Mouse (Mus musculus) MEL (cell line): ENCODE measurements at regions not wholly inside any gene's neighbourhood (a gene's known extent, or its start where the extent isn't known, plus 50 kb on each side); places are given as distances from the start of the nearest gene placed in this dataset.

ENCODE experiments used
- DNase-seq: peaks from one replicate; pipeline ENCODE4 v3.0.0; 2011; ENCODE audit warnings: low read depth, low spot score
- H3K27ac ChIP-seq: 2 replicates; pipeline ENCODE4 v1.5.1; 2012; ENCODE audit warnings: low read depth, mild to moderate bottlenecking, control low read depth, low read length, moderate library complexity; ENCODE audit not compliant: control insufficient read depth
- H3K27me3 ChIP-seq, 2 experiments: fragments of 150-350 bp in 1 of 2; sonication (generic) in 1 of 2; 2 replicates each; pipeline ENCODE4 v1.6.1; 2012; ENCODE audit warnings: low read length in 2 of 2, mild to moderate bottlenecking in 2 of 2, improper control_type of control experiment in 1 of 2, moderate library complexity in 1 of 2; ENCODE audit not compliant: insufficient read depth in 2 of 2, control insufficient read depth in 1 of 2
- H3K36me3 ChIP-seq, 2 experiments: 2 replicates each; pipeline ENCODE4 v1.6.1; 2012 to 2014; ENCODE audit warnings: low read length in 2 of 2, improper control_type of control experiment in 1 of 2, inconsistent platforms in 1 of 2, mild to moderate bottlenecking in 1 of 2; ENCODE audit not compliant: insufficient read depth in 2 of 2, control insufficient read depth in 1 of 2
- H3K4me1 ChIP-seq, 2 experiments: fragments of 150-350 bp in 1 of 2; sonication (generic) in 1 of 2; 2 replicates each; pipeline ENCODE4 v1.6.1; 2012; ENCODE audit warnings: low read length in 2 of 2, improper control_type of control experiment in 1 of 2, mild to moderate bottlenecking in 1 of 2; ENCODE audit not compliant: insufficient read depth in 2 of 2, control insufficient read depth in 1 of 2
- H3K4me3 ChIP-seq, 2 experiments: fragments of 150-350 bp in 1 of 2; sonication (generic) in 1 of 2; 2 replicates each; pipeline ENCODE4 v1.5.1; 2012; ENCODE audit warnings: low read depth in 2 of 2, low read length in 2 of 2, mild to moderate bottlenecking in 2 of 2, moderate library complexity in 2 of 2, control low read depth in 1 of 2, improper control_type of control experiment in 1 of 2; ENCODE audit not compliant: control insufficient read depth in 1 of 2, insufficient read depth in 1 of 2
- H3K79me2 ChIP-seq: 2 replicates; pipeline ENCODE4 v1.6.1; 2012; ENCODE audit warnings: mild to moderate bottlenecking, low read length, moderate library complexity; ENCODE audit not compliant: control insufficient read depth, poor library complexity, insufficient read depth
- H3K9ac ChIP-seq: 2 replicates; pipeline ENCODE4 v1.6.1; 2012; ENCODE audit warnings: low read depth, mild to moderate bottlenecking, control low read depth, low read length, moderate library complexity; ENCODE audit not compliant: control insufficient read depth, poor library complexity, severe bottlenecking
- H3K9me3 ChIP-seq: fragments of 150-350 bp; sonication (generic); replicated peaks from 2 replicates; pipeline ENCODE4 v1.6.1; 2012; ENCODE audit warnings: mild to moderate bottlenecking, low read length, improper control_type of control experiment, moderate library complexity; ENCODE audit not compliant: insufficient read depth
- CHD1 ChIP-seq: IDR thresholded peaks from 2 replicates; pipeline ENCODE4 v1.6.1; 2012; ENCODE audit warnings: low read depth, mild to moderate bottlenecking, inconsistent platforms, low read length, improper control_type of control experiment
- CHD2 ChIP-seq: IDR thresholded peaks from 2 replicates; pipeline ENCODE4 v1.6.1; 2011; ENCODE audit warnings: low read length, improper control_type of control experiment
- CTCF ChIP-seq, 3 experiments: IDR thresholded peaks in 2 of 3; conservative IDR thresholded peaks in 1 of 3; 2 replicates each; pipeline ENCODE4 v1.5.1; 2011 to 2012; ENCODE audit warnings: low read length in 3 of 3, low read depth in 2 of 3, mild to moderate bottlenecking in 2 of 3, improper control_type of control experiment in 1 of 3, inconsistent platforms in 1 of 3, mixed read lengths in 1 of 3, moderate library complexity in 1 of 3; ENCODE audit not compliant: control insufficient read depth in 1 of 3, insufficient read depth in 1 of 3, poor library complexity in 1 of 3, severe bottlenecking in 1 of 3
- E2F4 ChIP-seq: IDR thresholded peaks from 2 replicates; pipeline ENCODE4 v1.6.1; 2011; ENCODE audit warnings: low read depth, low read length, improper control_type of control experiment, borderline replicate concordance
- ELF1 ChIP-seq: IDR thresholded peaks from 2 replicates; pipeline ENCODE4 v1.6.1; 2014; ENCODE audit warnings: low read depth, mild to moderate bottlenecking, inconsistent platforms, low read length, improper control_type of control experiment, moderate library complexity
- MAZ ChIP-seq: IDR thresholded peaks from 2 replicates; pipeline ENCODE4 v1.6.1; 2012; ENCODE audit warnings: low read depth, mild to moderate bottlenecking, inconsistent platforms, low read length, improper control_type of control experiment
- MXI1 ChIP-seq: IDR thresholded peaks from 2 replicates; pipeline ENCODE4 v1.6.1; 2011; ENCODE audit warnings: mild to moderate bottlenecking, low read depth, low read length, improper control_type of control experiment
- MYB ChIP-seq: IDR thresholded peaks from 2 replicates; pipeline ENCODE4 v1.6.1; 2011; ENCODE audit warnings: mild to moderate bottlenecking, low read depth, low read length, improper control_type of control experiment
- NRF1 ChIP-seq: IDR thresholded peaks from 2 replicates; pipeline ENCODE4 v1.6.1; 2014; ENCODE audit warnings: low read depth, mild to moderate bottlenecking, inconsistent platforms, low read length, improper control_type of control experiment, moderate library complexity; ENCODE audit not compliant: poor library complexity, insufficient read depth, severe bottlenecking
- POLR2A ChIP-seq, 2 experiments: IDR thresholded peaks; 2 replicates each; pipeline ENCODE4 v1.6.1; 2011 to 2012; ENCODE audit warnings: low read length in 2 of 2, mild to moderate bottlenecking in 2 of 2, control low read depth in 1 of 2, improper control_type of control experiment in 1 of 2, low read depth in 1 of 2, moderate library complexity in 1 of 2; ENCODE audit not compliant: control insufficient read depth in 1 of 2, insufficient read depth in 1 of 2, poor library complexity in 1 of 2
- POLR2AphosphoS2 ChIP-seq: IDR thresholded peaks from 2 replicates; pipeline ENCODE4 v1.6.1; 2011; ENCODE audit warnings: low read length, improper control_type of control experiment
- POLR2AphosphoS5 ChIP-seq: IDR thresholded peaks from 2 replicates; pipeline ENCODE4 v1.6.1; 2012; ENCODE audit warnings: low read depth, borderline replicate concordance, mild to moderate bottlenecking, inconsistent platforms, low read length, moderate library complexity, mixed read lengths
- RCOR1 ChIP-seq: IDR thresholded peaks from 2 replicates; pipeline ENCODE4 v1.6.1; 2012; ENCODE audit warnings: low read depth, mild to moderate bottlenecking, inconsistent platforms, low read length, improper control_type of control experiment
- SIN3A ChIP-seq: IDR thresholded peaks from 2 replicates; pipeline ENCODE4 v1.6.1; 2012; ENCODE audit warnings: low read length, improper control_type of control experiment, inconsistent platforms
- TCF12 ChIP-seq: IDR thresholded peaks from 2 replicates; pipeline ENCODE4 v1.6.1; 2014; ENCODE audit warnings: low read depth, mild to moderate bottlenecking, inconsistent platforms, low read length, improper control_type of control experiment, moderate library complexity
- UBTF ChIP-seq: IDR thresholded peaks from 2 replicates; pipeline ENCODE4 v1.6.1; 2012; ENCODE audit warnings: low read depth, mild to moderate bottlenecking, inconsistent platforms, low read length, improper control_type of control experiment, moderate library complexity, borderline replicate concordance; ENCODE audit not compliant: insufficient read depth
- ZC3H11A ChIP-seq: IDR thresholded peaks from 2 replicates; pipeline ENCODE4 v1.6.1; 2012; ENCODE audit warnings: low read depth, mild to moderate bottlenecking, inconsistent platforms, low read length, improper control_type of control experiment
- ZKSCAN1 ChIP-seq: IDR thresholded peaks from 2 replicates; pipeline ENCODE4 v1.6.1; 2012; ENCODE audit warnings: low read depth, mild to moderate bottlenecking, inconsistent platforms, low read length, improper control_type of control experiment, moderate library complexity
- ZMIZ1 ChIP-seq: IDR thresholded peaks from 2 replicates; pipeline ENCODE4 v1.6.1; 2012; ENCODE audit warnings: low read depth, mild to moderate bottlenecking, inconsistent platforms, low read length, improper control_type of control experiment, moderate library complexity

DNA sequence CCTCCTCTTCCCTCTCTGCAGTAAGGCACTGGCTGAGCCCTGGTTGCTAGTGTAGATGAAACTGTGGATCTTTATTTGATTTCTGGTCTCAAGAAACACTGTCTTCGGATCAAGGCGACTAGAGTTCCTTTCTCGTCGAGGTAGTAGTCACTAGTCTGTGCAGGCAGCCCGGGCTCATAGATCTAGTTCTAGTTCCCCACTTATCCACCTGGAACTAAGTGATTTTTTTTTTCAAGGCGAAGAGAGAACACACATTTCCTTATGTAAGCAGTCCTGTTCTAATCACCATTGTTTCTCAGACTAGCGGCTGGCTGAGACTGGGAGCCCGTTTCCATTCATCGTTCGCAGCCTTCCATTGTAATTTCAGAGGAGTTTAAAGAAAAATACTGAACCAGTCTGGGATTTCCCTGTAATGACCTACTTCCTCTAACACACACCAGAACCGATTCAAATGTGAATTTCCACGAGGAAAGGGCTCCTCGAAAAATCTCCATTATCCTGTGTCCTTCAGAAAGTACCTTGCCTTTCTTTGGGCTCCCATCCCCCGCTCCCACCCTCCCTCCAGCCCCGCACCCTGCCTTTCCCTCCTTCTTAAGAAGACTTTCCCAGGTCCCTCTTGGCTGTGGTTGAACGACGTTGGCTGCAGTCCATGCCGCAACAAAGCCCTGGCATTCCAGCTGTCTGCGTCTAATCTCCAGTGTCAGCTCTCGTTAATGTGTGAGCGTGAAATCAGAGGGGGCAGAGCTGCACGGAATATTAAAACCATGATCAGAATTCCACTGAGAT lies 388.5 kb downstream of the Sorl1 start:
- no peak overlapping the region for H3K4me3 ChIP-seq
- DNase-seq: no peak
- H3K9ac ChIP-seq: no peak overlapping the region
- no peaks in the 10 kb centered on the region for H3K4me1 ChIP-seq
- no peak overlapping the region for H3K27ac ChIP-seq
- H3K27me3 ChIP-seq: no peaks in the 10 kb centered on the region
- H3K79me2 ChIP-seq: no peaks in the 10 kb centered on the region
- H3K9me3 ChIP-seq: no peaks in the 10 kb centered on the region
- TF ChIP-seq CHD1 (no peak), UBTF (no peak), SIN3A (no peak), ZKSCAN1 (no peak), TCF12 (no peak), E2F4 (no peak), ZMIZ1 (no peak), MAZ (no peak)
- H3K36me3 ChIP-seq: no peaks in the 10 kb centered on the region

DNA sequence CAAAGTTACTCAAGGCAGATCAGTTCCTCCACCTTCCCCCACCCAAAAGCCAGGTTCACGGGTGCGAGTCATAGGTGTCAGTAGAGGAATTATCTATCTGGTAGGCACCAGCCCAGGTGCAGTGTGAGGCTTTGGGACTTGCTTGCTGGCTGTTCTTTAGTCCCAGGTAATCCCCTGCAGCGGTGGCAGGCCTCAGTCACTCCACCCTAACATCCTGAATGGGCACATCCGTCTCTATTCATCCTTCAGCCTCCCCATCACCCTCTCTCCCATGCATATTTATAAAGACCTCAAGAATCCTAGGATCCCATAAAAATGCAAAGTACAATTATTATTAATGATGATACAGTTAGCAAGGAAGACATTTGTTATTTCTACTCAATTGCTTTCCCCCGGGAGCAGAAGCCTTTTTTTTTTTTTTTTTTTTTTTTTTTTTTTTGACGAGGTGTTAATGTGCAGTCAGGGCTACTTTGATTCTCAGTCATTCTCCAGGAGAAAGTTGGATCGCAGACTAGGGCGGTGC lies 389.1 kb downstream of the Sorl1 start:
- Histone ChIP-seq H3K27ac (no peak overlapping the region), H3K9me3 (no peaks in the 10 kb centered on the region), H3K4me3 (no peak overlapping the region), H3K79me2 (no peaks in the 10 kb centered on the region), H3K4me1 (no peaks in the 10 kb centered on the region), H3K9ac (no peak overlapping the region), H3K27me3 (no peaks in the 10 kb centered on the region), H3K36me3 (no peaks in the 10 kb centered on the region)
- TF ChIP-seq ELF1: no peak
- no peak for TF ChIP-seq POLR2AphosphoS2
- no peak for TF ChIP-seq MXI1
- no peak for TF ChIP-seq SIN3A
- no peak for TF ChIP-seq ZC3H11A
- TF ChIP-seq MYB: no peak
- TF ChIP-seq NRF1: no peak
- TF ChIP-seq POLR2A (IDR thresholded peaks at IDR 0.05; ENCODE audit: control insufficient read depth in 1 of 2, insufficient read depth in 1 of 2, low read depth in 1 of 2, low read length in 2 of 2, poor library complexity in 1 of 2): no peak
- no peak for TF ChIP-seq CTCF (IDR thresholded peaks at IDR 0.05 in 2 of 3, conservative IDR thresholded peaks at IDR 0.05 in 1 of 3; ENCODE audit: control insufficient read depth in 1 of 3, insufficient read depth in 1 of 3, low read depth in 2 of 3, low read length in 3 of 3, poor library complexity in 1 of 3, severe bottlenecking in 1 of 3)
- TF ChIP-seq UBTF: no peak
- TF ChIP-seq CHD2: no peak
- no peak for TF ChIP-seq POLR2AphosphoS5
- no peak for TF ChIP-seq E2F4
- no peak for TF ChIP-seq RCOR1
- no peak for DNase-seq
